Mouse (Mus musculus): ENCODE data around the gene Hist1h2bk. TPM values are rescaled to one million over a fixed set of nuclear protein-coding genes. Genes with fewer than 3 reads are reported as not detected.
"Not testable (repeated sequence)": the region's sequence is repeated elsewhere in the genome, so short reads cannot be mapped to it uniquely, and the experiment has no call there.

Gene Hist1h2bk
- 8.2 TPM for polyA plus RNA-seq (2012; fragmentation: generic; extraction: Trizol)

- not testable (repeated sequence) for H3K79me2 ChIP-seq (ENCODE audit: control insufficient read depth, insufficient read depth); H3K27me3 ChIP-seq (ENCODE audit: control insufficient read depth, insufficient read depth, insufficient read length); H3ac ChIP-seq (ENCODE audit: control insufficient read depth, insufficient read length); H3K36me3 ChIP-seq (ENCODE audit: control insufficient read depth, insufficient read depth)
- H3K4me3 ChIP-seq = peak within 1 kb of the TSS; percentile 41
- TF ChIP-seq E2F4 (IDR thresholded peaks at IDR 0.05; ENCODE audit: insufficient read depth) = peak; percentile 97
- peak; percentile 73 for TF ChIP-seq POLR2A (IDR thresholded peaks at IDR 0.05; ENCODE audit: insufficient read length, low read depth)
- peak; percentile 75 for TF ChIP-seq POLR2AphosphoS2 (IDR thresholded peaks at IDR 0.05; ENCODE audit: insufficient read length, low read depth)
- H3K4me2 ChIP-seq (ENCODE audit: low read depth) = peak within 1 kb of the TSS; percentile 96
Measured at GRCm38 (mm10) chr13:22035267-22036148, at the start of gene Hist1h2bk, which contains the start of gene Hist1h2ah. TSS of gene Hist1h2bk (plus strand) at chr13:22035870. TSS of gene Hist1h2ah (minus strand) at chr13:22035568.

- Histone ChIP-seq H3K4me3 (no peak overlapping the region), H3K27me3 (ENCODE audit: control insufficient read depth, insufficient read depth, insufficient read length) (no peaks in the 10 kb centered on the region), H3ac (ENCODE audit: control insufficient read depth, insufficient read length) (no peak overlapping the region), H3K36me3 (ENCODE audit: control insufficient read depth, insufficient read depth) (no peaks in the 10 kb centered on the region), H3K79me2 (ENCODE audit: control insufficient read depth, insufficient read depth) (no peaks in the 10 kb centered on the region), H3K4me2 (ENCODE audit: low read depth) (no peak overlapping the region)
- TF ChIP-seq USF1 (IDR thresholded peaks at IDR 0.05; ENCODE audit: low read depth) (no peak), TCF12 (IDR thresholded peaks at IDR 0.05; ENCODE audit: insufficient read depth, poor library complexity, severe bottlenecking) (no peak), E2F4 (IDR thresholded peaks at IDR 0.05; ENCODE audit: insufficient read depth) (no peak), MYOG (IDR thresholded peaks at IDR 0.05; ENCODE audit: control insufficient read depth in 1 of 3, insufficient read depth in 1 of 3, insufficient read length in 2 of 3, low read depth in 2 of 3) (no peak), POLR2AphosphoS2 (IDR thresholded peaks at IDR 0.05; ENCODE audit: insufficient read length, low read depth) (no peak), MAX (IDR thresholded peaks at IDR 0.05; ENCODE audit: low read depth) (no peak), SRF (IDR thresholded peaks at IDR 0.05; ENCODE audit: control insufficient read depth, insufficient read length, low read depth) (no peak), TCF3 (IDR thresholded peaks at IDR 0.05; ENCODE audit: insufficient read length, low read depth) (no peak), CEBPB (IDR thresholded peaks at IDR 0.05; ENCODE audit: insufficient read depth, poor library complexity, severe bottlenecking) (no peak), REST (IDR thresholded peaks at IDR 0.05; ENCODE audit: insufficient read depth, insufficient read length) (no peak), MYOD1 (IDR thresholded peaks at IDR 0.05; ENCODE audit: control insufficient read depth in 1 of 3, insufficient read length in 2 of 3, low read depth in 2 of 3) (no peak), POLR2A (IDR thresholded peaks at IDR 0.05; ENCODE audit: insufficient read length, low read depth) (no peak)
Measured at GRCm38 (mm10) chr13:21992550-21992949, 43.1 kb upstream of the Hist1h2bk start.

GRCm38 (mm10) chr13:21993957-21994738 lies 41.5 kb upstream of the Hist1h2bk start:
- Histone ChIP-seq H3K36me3 (ENCODE audit: control insufficient read depth, insufficient read depth) (no peaks in the 10 kb centered on the region), H3K4me3 (peak overlapping the region; percentile 34), H3K79me2 (ENCODE audit: control insufficient read depth, insufficient read depth) (no peaks in the 10 kb centered on the region), H3K27me3 (ENCODE audit: control insufficient read depth, insufficient read depth, insufficient read length) (peaks cover 2% of the 10 kb centered on the region), H3ac (ENCODE audit: control insufficient read depth, insufficient read length) (no peak overlapping the region), H3K4me2 (ENCODE audit: low read depth) (peak overlapping the region; percentile 100)
- TF ChIP-seq POLR2AphosphoS2 (IDR thresholded peaks at IDR 0.05; ENCODE audit: insufficient read length, low read depth) (no peak), CEBPB (IDR thresholded peaks at IDR 0.05; ENCODE audit: insufficient read depth, poor library complexity, severe bottlenecking) (no peak), USF1 (IDR thresholded peaks at IDR 0.05; ENCODE audit: low read depth) (no peak), MYOD1 (IDR thresholded peaks at IDR 0.05; ENCODE audit: control insufficient read depth in 1 of 3, insufficient read length in 2 of 3, low read depth in 2 of 3) (no peak), TCF3 (IDR thresholded peaks at IDR 0.05; ENCODE audit: insufficient read length, low read depth) (no peak), E2F4 (IDR thresholded peaks at IDR 0.05; ENCODE audit: insufficient read depth) (no peak)

- Histone ChIP-seq H3K36me3 (ENCODE audit: control insufficient read depth, insufficient read depth) (no peaks in the 10 kb centered on the region), H3K79me2 (ENCODE audit: control insufficient read depth, insufficient read depth) (no peaks in the 10 kb centered on the region), H3K4me3 (peak overlapping the region; percentile 34), H3ac (ENCODE audit: control insufficient read depth, insufficient read length) (no peak overlapping the region), H3K4me2 (ENCODE audit: low read depth) (peak overlapping the region; percentile 100), H3K27me3 (ENCODE audit: control insufficient read depth, insufficient read depth, insufficient read length) (peaks cover 4% of the 10 kb centered on the region)
- TF ChIP-seq MAX (IDR thresholded peaks at IDR 0.05; ENCODE audit: low read depth) (no peak), USF1 (IDR thresholded peaks at IDR 0.05; ENCODE audit: low read depth) (no peak), MYOD1 (IDR thresholded peaks at IDR 0.05; ENCODE audit: control insufficient read depth in 1 of 3, insufficient read length in 2 of 3, low read depth in 2 of 3) (no peak), POLR2A (IDR thresholded peaks at IDR 0.05; ENCODE audit: insufficient read length, low read depth) (no peak), REST (IDR thresholded peaks at IDR 0.05; ENCODE audit: insufficient read depth, insufficient read length) (no peak), TCF12 (IDR thresholded peaks at IDR 0.05; ENCODE audit: insufficient read depth, poor library complexity, severe bottlenecking) (no peak), SRF (IDR thresholded peaks at IDR 0.05; ENCODE audit: control insufficient read depth, insufficient read length, low read depth) (no peak), TCF3 (IDR thresholded peaks at IDR 0.05; ENCODE audit: insufficient read length, low read depth) (no peak), E2F4 (IDR thresholded peaks at IDR 0.05; ENCODE audit: insufficient read depth) (no peak), CEBPB (IDR thresholded peaks at IDR 0.05; ENCODE audit: insufficient read depth, poor library complexity, severe bottlenecking) (no peak), POLR2AphosphoS2 (IDR thresholded peaks at IDR 0.05; ENCODE audit: insufficient read length, low read depth) (no peak), MYOG (IDR thresholded peaks at IDR 0.05; ENCODE audit: control insufficient read depth in 1 of 3, insufficient read depth in 1 of 3, insufficient read length in 2 of 3, low read depth in 2 of 3) (no peak)
Measured at GRCm38 (mm10) chr13:21994896-21995295, 40.8 kb upstream of the Hist1h2bk start.

Measured in myocyte (in vitro differentiated cells).